Mouse (Mus musculus) liver, embryonic 14.5 days (tissue): ENCODE data around the gene BC030870. TPM values are rescaled to one million over a fixed set of nuclear protein-coding genes. Genes with fewer than 3 reads are reported as not detected.

Experiments
- ATAC-seq: fragments of 200-750 bp; cut with Nextera tagmentation; 2 replicates; pipeline ENCODE4 v1.8.0; 2017; ENCODE audit warnings: moderate number of reproducible peaks, mild to moderate bottlenecking, moderate library complexity; ENCODE audit not compliant: insufficient read depth
- DNase-seq, 3 experiments: peaks; one replicate each; pipeline ENCODE4 v3.0.0-alpha.2; 2012 to 2013; ENCODE audit warnings: low read depth in 3 of 3, low spot score in 3 of 3
- H3K27ac ChIP-seq: fragments of 300-500 bp; sonication (generic); 2 replicates; pipeline ENCODE4 v1.5.1; 2014; ENCODE audit warnings: moderate library complexity, mild to moderate bottlenecking, control low read depth, inconsistent platforms
- H3K27me3 ChIP-seq: fragments of 300-500 bp; sonication (generic); 2 replicates; pipeline ENCODE4 v1.6.1; 2014; ENCODE audit warnings: mild to moderate bottlenecking, low read length, moderate library complexity; ENCODE audit not compliant: control insufficient read depth, insufficient read depth
- H3K36me3 ChIP-seq: fragments of 300-500 bp; sonication (generic); replicated peaks from 2 replicates; pipeline ENCODE4 v1.6.1; 2014; ENCODE audit warnings: low read depth; ENCODE audit not compliant: control insufficient read depth, insufficient read depth
- H3K4me1 ChIP-seq, 2 experiments: fragments of 200-500 bp in 1 of 2; fragments of 300-500 bp in 1 of 2; sonication (generic) in 1 of 2; replicated peaks; 2 replicates each; pipeline ENCODE4 v1.6.1; 2012 to 2014; ENCODE audit warnings: antibody characterized with exemption in 1 of 2, inconsistent platforms in 1 of 2, low read length in 1 of 2; ENCODE audit not compliant: control insufficient read depth in 2 of 2, insufficient read depth in 2 of 2
- H3K4me2 ChIP-seq: fragments of 300-500 bp; sonication (generic); 2 replicates; pipeline ENCODE4 v1.6.1; 2014; ENCODE audit warnings: low read depth, mild to moderate bottlenecking, control low read depth, moderate library complexity
- H3K4me3 ChIP-seq, 2 experiments: fragments of 200-500 bp in 1 of 2; fragments of 300-500 bp in 1 of 2; sonication (generic) in 1 of 2; 2 replicates each; pipeline ENCODE4 v1.5.1; 2012 to 2014; ENCODE audit warnings: low read depth in 2 of 2, low read length in 2 of 2, mild to moderate bottlenecking in 2 of 2, control low read depth in 1 of 2, inconsistent platforms in 1 of 2, moderate library complexity in 1 of 2; ENCODE audit not compliant: insufficient read depth in 1 of 2
- H3K9ac ChIP-seq: fragments of 300-500 bp; sonication (generic); replicated peaks from 2 replicates; pipeline ENCODE4 v1.6.1; 2014; ENCODE audit warnings: mild to moderate bottlenecking, control low read depth, moderate library complexity
- H3K9me3 ChIP-seq: fragments of 300-500 bp; sonication (generic); 2 replicates; pipeline ENCODE4 v1.6.1; 2016; ENCODE audit warnings: low read length, mixed read lengths; ENCODE audit not compliant: control insufficient read depth
- CTCF ChIP-seq: IDR thresholded peaks from 2 replicates; pipeline ENCODE4 v1.5.1; 2016; ENCODE audit warnings: antibody characterized with exemption, low read depth, control low read depth
- EP300 ChIP-seq: IDR thresholded peaks from 2 replicates; pipeline ENCODE4 v1.6.1; 2016; ENCODE audit warnings: antibody characterized with exemption, low read depth
- WGBS: fragments of 180-500 bp; shearing (Covaris S2); extraction: QIAGEN DNeasy Blood & Tissue Kit; methylation state at CpG from one replicate; pipeline ENCODE4 v1.1.7; 2014; ENCODE audit not compliant: insufficient replicate concordance; 5-methylcytosine and 5-hydroxymethylcytosine counted together
- polyA plus RNA-seq, 2 experiments: library from polyadenylated mRNA; depleted of rRNA in 1 of 2; stranded (reverse) in 1 of 2; unstranded in 1 of 2; fragments of >200 nt; fragmentation: Nextera tagmentation in 1 of 2; extraction: Ambion mirVana in 1 of 2; gene quantifications; 2 replicates each; pipeline versions ENCODE4 v1.2.1 to v1.2.3; 2012 to 2014

Gene BC030870
- polyA plus RNA-seq, 2 experiments, result 0.02 TPM; not detected in 1

DNA sequence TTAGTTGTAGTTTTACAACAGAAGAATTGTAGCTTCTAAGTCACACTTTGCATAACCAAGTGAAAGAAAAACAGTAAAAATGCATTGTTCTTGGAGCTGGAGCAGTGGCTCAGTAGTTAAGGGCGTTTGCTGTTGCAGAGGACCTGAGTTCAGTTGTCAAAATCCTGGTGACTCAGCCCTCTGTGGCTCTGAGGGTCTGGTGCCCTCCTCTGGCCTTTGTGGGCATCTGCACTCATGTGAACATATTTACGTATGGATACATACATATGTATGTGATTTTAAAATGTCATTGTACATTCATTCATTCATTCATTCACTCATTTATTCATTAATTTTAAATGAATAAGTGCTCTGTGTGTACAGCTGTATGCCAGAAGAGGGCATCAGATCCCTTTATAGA lies 43.7 kb downstream of the BC030870 start:
- Histone ChIP-seq H3K36me3 (no peaks in the 10 kb centered on the region), H3K9ac (no peak overlapping the region), H3K4me1 (no peaks in the 10 kb centered on the region), H3K27ac (no peak overlapping the region), H3K4me3 (no peak overlapping the region), H3K9me3 (no peaks in the 10 kb centered on the region), H3K27me3 (no peaks in the 10 kb centered on the region), H3K4me2 (no peak overlapping the region)
- peak; percentile 15; the same call in 1 of the 2 replicates for TF ChIP-seq CTCF
- no peak for TF ChIP-seq EP300
- 41% methylated on average over 2 of the region's 2 CpGs for WGBS
- ATAC-seq (no peak), DNase-seq (no peak)

DNA sequence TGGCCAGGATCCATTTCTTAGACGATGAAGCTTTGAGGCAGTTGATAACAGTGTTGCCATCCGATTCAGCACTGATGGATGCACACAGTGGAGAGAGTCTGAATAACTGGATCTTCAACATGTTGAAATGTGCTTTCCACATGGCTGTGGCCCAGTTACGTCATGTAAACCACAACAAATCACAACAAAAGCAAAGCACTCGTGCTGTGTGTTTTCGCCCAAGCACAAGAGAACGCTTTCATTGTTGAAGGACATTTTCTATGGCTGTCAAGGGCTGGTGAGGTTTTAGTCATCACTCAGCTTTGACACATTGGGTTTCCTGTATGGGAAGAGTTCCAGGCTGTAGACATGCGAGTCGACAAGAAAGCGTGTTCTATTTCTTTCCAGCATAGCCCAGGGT lies 48.6 kb downstream of the BC030870 start:
- 25% methylated on average over 9 of the region's 9 CpGs for WGBS
- Histone ChIP-seq H3K27me3 (no peaks in the 10 kb centered on the region), H3K4me2 (no peak overlapping the region), H3K9me3 (no peaks in the 10 kb centered on the region), H3K27ac (no peak overlapping the region), H3K4me1 (no peaks in the 10 kb centered on the region), H3K9ac (no peak overlapping the region), H3K4me3 (no peak overlapping the region), H3K36me3 (no peaks in the 10 kb centered on the region)
- TF ChIP-seq EP300, result no peak
- no peak for TF ChIP-seq CTCF
- ATAC-seq, result no peak
- DNase-seq, result no peak

DNA sequence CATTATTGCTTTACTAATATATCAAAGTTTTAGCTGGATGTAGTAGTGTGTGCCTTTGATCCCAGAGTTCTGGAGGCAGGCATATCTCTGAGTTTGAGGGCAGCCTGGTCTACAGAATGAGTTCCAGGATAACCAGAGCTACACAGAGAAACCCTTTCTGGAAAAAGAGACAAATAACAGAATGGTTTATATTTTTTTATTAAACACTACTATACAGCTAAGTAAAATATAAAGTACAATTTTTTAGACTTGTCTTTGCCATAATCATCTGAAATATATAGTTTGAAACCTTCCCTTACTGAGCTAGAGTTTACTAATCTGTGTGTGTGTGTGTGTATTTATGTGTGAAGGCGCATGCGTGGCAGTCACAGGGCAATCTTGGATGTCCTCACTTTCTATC lies 54.6 kb downstream of the BC030870 start, which contains the start of gene Gm10663:
Gm10663 (plus strand) TSS at position 301 of the 400 bp plus-strand sequence.
- DNase-seq (no peak), ATAC-seq (no peak)
- H3K27ac ChIP-seq, result no peak within 1 kb of the TSS
- WGBS, result 69% methylated on average over 2 of the region's 2 CpGs
- H3K4me3 ChIP-seq, result no peak within 1 kb of the TSS
- no peaks in the 10 kb centered on the region for H3K4me1 ChIP-seq
- no peaks in the 10 kb centered on the region for H3K36me3 ChIP-seq
- no peaks in the 10 kb centered on the region for H3K9me3 ChIP-seq
- H3K4me2 ChIP-seq, result no peak within 1 kb of the TSS
- no peaks in the 10 kb centered on the region for H3K27me3 ChIP-seq
- no peak for TF ChIP-seq CTCF
- no peak for TF ChIP-seq EP300
- no peak within 1 kb of the TSS for H3K9ac ChIP-seq

DNA sequence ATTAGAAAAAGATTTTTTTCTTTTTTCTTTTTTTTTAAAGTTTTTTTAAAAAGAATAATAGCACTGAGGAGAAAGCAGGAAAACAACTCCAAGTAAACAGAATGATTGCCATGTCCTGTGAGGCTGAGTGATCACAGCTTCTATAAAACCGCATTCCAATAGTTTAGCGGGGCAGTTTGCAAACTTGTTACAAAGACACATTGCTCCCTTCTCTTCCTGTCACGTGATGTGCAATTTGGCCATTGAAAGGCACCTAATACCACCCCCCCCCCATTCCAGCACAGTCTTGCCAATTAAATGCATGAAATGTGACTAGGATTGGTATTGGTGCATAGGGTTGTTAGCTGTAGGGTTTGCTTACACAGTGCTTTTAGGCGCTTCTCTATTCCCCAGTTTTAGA lies 58.4 kb downstream of the BC030870 start:
- 56% methylated on average over 4 of the region's 4 CpGs for WGBS
- Histone ChIP-seq H3K27ac (no peak overlapping the region), H3K27me3 (no peaks in the 10 kb centered on the region), H3K9ac (no peak overlapping the region), H3K9me3 (no peaks in the 10 kb centered on the region), H3K36me3 (no peaks in the 10 kb centered on the region), H3K4me2 (no peak overlapping the region), H3K4me1 (no peaks in the 10 kb centered on the region), H3K4me3 (no peak overlapping the region)
- ATAC-seq (no peak), DNase-seq (no peak)
- TF ChIP-seq CTCF, result no peak
- TF ChIP-seq EP300, result no peak

DNA sequence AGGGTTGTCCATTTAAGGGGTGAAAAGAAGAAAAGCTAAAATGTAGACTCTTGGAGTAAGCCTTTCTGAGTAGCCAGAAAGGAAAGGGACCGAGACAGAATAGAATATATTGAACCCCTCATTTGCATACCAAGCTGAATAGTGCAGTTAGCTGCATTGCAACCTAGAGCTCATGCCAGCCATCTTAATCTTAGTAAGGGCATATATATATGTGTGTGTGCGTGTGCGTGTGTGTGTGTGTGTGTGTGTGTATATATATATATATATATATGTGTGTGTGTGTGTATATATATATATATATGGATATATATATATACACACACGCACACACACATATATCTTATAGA lies 60.9 kb downstream of the BC030870 start:
- WGBS, result 71% methylated on average over 4 of the region's 4 CpGs
- TF ChIP-seq CTCF (no peak), EP300 (no peak)

More for the DNA sequence above, 60.9 kb downstream of the BC030870 start:
- no peak for DNase-seq
- Histone ChIP-seq H3K36me3 (no peaks in the 10 kb centered on the region), H3K9ac (no peak overlapping the region), H3K27me3 (no peaks in the 10 kb centered on the region), H3K4me2 (no peak overlapping the region), H3K4me3 (no peak overlapping the region), H3K4me1 (no peaks in the 10 kb centered on the region), H3K9me3 (no peaks in the 10 kb centered on the region), H3K27ac (no peak overlapping the region)
- ATAC-seq, result no peak
